Mouse (Mus musculus) cerebellum, postnatal 14 days (tissue): ENCODE data around the gene Ndufa12.

ENCODE experiments used
- DNase-seq, 2 experiments: peaks; one replicate each; pipeline ENCODE4 v3.0.0; 2021; ENCODE audit warnings: mixed read lengths in 2 of 2

The Ndufa12 gene

GRCm38 (mm10) chr10:94198482-94199405 is at the start of gene Ndufa12:
Gene Ndufa12, plus strand, starts transcription at chr10:94198720.
- DNase-seq, result peak; percentile 97 to 98

GRCm38 (mm10) chr10:94151488-94151887 is 47.0 kb upstream of the Ndufa12 start:
- DNase-seq, result no peak

- no peak for DNase-seq
Measured at GRCm38 (mm10) chr10:94153841-94154240, 44.7 kb upstream of the Ndufa12 start.

GRCm38 (mm10) chr10:94158962-94159361 is 39.6 kb upstream of the Ndufa12 start:
- no peak for DNase-seq

GRCm38 (mm10) chr10:94159406-94159805 is 39.1 kb upstream of the Ndufa12 start:
- no peak for DNase-seq

GRCm38 (mm10) chr10:94161051-94161765 is 37.3 kb upstream of the Ndufa12 start:
- no peak for DNase-seq

GRCm38 (mm10) chr10:94162031-94162430 is 36.5 kb upstream of the Ndufa12 start:
- no peak for DNase-seq

- no peak for DNase-seq
Measured at GRCm38 (mm10) chr10:94164104-94164845, 34.2 kb upstream of the Ndufa12 start.

- DNase-seq, result no peak
Measured at GRCm38 (mm10) chr10:94165426-94165825, 33.1 kb upstream of the Ndufa12 start.

- DNase-seq, result peak; percentile 22 to 42
Measured at GRCm38 (mm10) chr10:94167051-94167750, 31.3 kb upstream of the Ndufa12 start.

- DNase-seq, result no peak
Measured at GRCm38 (mm10) chr10:94171440-94172130, 26.9 kb upstream of the Ndufa12 start.

GRCm38 (mm10) chr10:94172137-94172536 is 26.4 kb upstream of the Ndufa12 start:
- DNase-seq, result no peak

GRCm38 (mm10) chr10:94172706-94173105 is 25.8 kb upstream of the Ndufa12 start:
- DNase-seq, result no peak

GRCm38 (mm10) chr10:94174652-94175051 is 23.9 kb upstream of the Ndufa12 start:
- no peak for DNase-seq

- DNase-seq, result no peak
Measured at GRCm38 (mm10) chr10:94183199-94183598, 15.3 kb upstream of the Ndufa12 start.

GRCm38 (mm10) chr10:94204973-94205372 is 6.5 kb downstream of the Ndufa12 start:
- DNase-seq, result no peak

- DNase-seq, result peak; percentile 48 to 54
Measured at GRCm38 (mm10) chr10:94210718-94211618, 12.4 kb downstream of the Ndufa12 start.

- no peak for DNase-seq
Measured at GRCm38 (mm10) chr10:94211725-94212124, 13.2 kb downstream of the Ndufa12 start.

- DNase-seq, result no peak
Measured at GRCm38 (mm10) chr10:94225026-94225750, 26.7 kb downstream of the Ndufa12 start.
